Mouse (Mus musculus) CH12.LX (cell line): Measurements from ENCODE around the gene Smchd1.

Experiments
- CHD2 ChIP-seq: IDR thresholded peaks from 2 replicates; pipeline ENCODE4 v1.6.1; 2011; ENCODE audit warnings: low read length, improper control_type of control experiment
- POLR2A ChIP-seq: IDR thresholded peaks from 2 replicates; pipeline ENCODE4 v1.6.1; 2011; ENCODE audit warnings: low read depth, mild to moderate bottlenecking, improper control_type of control experiment, low read length
- TBP ChIP-seq: conservative IDR thresholded peaks from 2 replicates; pipeline ENCODE4 v1.6.1; 2011; ENCODE audit warnings: low read depth, low read length, improper control_type of control experiment

GRCm38 (mm10) chr17:71355526-71355925 lies 119.6 kb downstream of the Smchd1 start:
- TF ChIP-seq POLR2A (no peak), CHD2 (no peak), TBP (no peak)
